Mouse (Mus musculus): ENCODE measurements around the gene Tspan9. TPM values are rescaled to one million over a fixed set of nuclear protein-coding genes. Genes with fewer than 3 reads are reported as not detected.
A peak's percentile ranks its signal among the peaks of the same experiment; 100 is the strongest.

Gene Tspan9
- polyA plus RNA-seq, 1 experiment from 2014 or later = 102 TPM

DNA sequence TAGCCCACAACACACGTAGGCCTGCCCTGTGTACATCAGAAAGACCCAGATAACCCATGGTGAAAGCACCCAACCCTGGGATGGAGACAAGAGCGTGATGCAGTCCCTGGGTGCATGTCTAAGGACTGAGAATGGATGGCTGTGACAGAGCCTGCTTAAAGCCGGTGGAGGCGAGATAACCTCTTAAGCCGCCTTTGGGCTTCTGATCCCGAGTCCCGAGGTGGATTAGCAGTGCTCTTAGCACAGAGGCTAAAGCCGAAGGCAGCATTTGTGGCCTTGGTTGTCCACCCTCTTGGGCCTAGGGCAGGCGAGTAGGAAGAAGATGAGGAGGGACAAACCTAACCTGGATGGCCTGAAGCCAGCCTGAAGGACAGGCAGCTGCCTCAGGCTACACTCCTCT, 194.7 kb downstream of the Tspan9 start:
- Histone ChIP-seq H3K27me3 (ENCODE audit: insufficient read depth, low read length) (no peaks in the 10 kb centered on the region), H3K4me2 (ENCODE audit: low read length) (no peak overlapping the region), H3K36me3 (ENCODE audit: insufficient read depth, low read length) (no peaks in the 10 kb centered on the region), H3K27ac (no peak overlapping the region), H3K4me3 (replicated peaks; ENCODE audit: low read depth, low read length) (no peak overlapping the region), H3K9ac (ENCODE audit: low read depth, low read length) (no peak overlapping the region), H3K9me3 (replicated peaks; ENCODE audit: low read length) (no peaks in the 10 kb centered on the region), H3K4me1 (replicated peaks; ENCODE audit: insufficient read depth, low read length) (no peaks in the 10 kb centered on the region)
- TF ChIP-seq CTCF (IDR thresholded peaks at IDR 0.05; ENCODE audit: low read depth) = no peak
- no peak for DNase-seq (ENCODE audit: low spot score)
- ATAC-seq (replicated peaks; ENCODE audit: low FRiP score, low read depth) = no peak
- WGBS = 90% methylated on average over 9 of the region's 9 CpGs

DNA sequence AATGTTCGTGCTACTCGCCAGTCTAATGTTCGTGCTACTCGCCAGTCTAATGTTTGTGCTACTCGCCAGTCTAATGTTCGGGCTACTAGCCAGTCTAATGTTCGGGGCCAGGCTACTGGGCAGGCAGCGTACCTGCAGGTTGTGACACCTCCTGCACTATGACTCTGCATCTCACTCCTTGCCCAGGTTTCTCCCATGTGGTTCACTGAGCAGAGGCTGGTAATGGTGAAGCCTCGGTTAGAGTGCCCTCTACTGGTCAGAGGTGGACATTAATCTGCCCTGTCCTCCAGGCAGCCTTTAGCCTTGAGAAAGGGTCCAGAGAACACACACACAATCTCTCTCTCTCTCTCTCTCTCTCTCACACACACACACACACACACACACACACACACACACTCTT, 197.7 kb downstream of the Tspan9 start:
- Histone ChIP-seq H3K4me1 (replicated peaks; ENCODE audit: insufficient read depth, low read length) (no peaks in the 10 kb centered on the region), H3K27ac (no peak overlapping the region), H3K9me3 (replicated peaks; ENCODE audit: low read length) (no peaks in the 10 kb centered on the region), H3K36me3 (ENCODE audit: insufficient read depth, low read length) (no peaks in the 10 kb centered on the region), H3K9ac (ENCODE audit: low read depth, low read length) (no peak overlapping the region), H3K4me3 (replicated peaks; ENCODE audit: low read depth, low read length) (no peak overlapping the region), H3K27me3 (ENCODE audit: insufficient read depth, low read length) (no peaks in the 10 kb centered on the region), H3K4me2 (ENCODE audit: low read length) (no peak overlapping the region)
- 52% methylated on average over 9 of the region's 9 CpGs for WGBS
- peak; percentile 69; the same call in 1 of the 2 replicates for ATAC-seq (replicated peaks; ENCODE audit: low FRiP score, low read depth)
- DNase-seq (ENCODE audit: low spot score) = peak; percentile 78
- TF ChIP-seq CTCF (IDR thresholded peaks at IDR 0.05; ENCODE audit: low read depth) = peak; percentile 92

DNA sequence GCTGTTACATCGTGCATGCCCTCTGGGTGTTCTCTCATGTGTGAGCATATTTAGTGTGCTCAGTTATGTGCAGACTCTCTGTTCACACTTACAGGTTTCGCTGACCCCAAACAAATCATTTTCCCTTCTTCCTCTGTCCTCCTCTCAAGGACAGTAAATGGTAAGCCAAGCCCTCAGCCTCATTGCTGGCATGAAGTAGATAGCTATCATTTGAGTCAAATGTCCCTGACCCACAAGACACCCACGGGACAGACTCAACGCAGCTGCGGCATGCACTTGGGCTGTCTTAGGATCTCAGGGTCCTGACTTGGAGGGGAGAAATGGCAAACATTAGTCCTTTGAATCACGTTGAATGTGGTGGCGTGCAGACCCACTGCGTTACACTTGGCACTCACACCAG, 201.0 kb downstream of the Tspan9 start:
- no peaks in the 10 kb centered on the region for H3K27me3 ChIP-seq (ENCODE audit: insufficient read depth, low read length)
- DNase-seq (ENCODE audit: low spot score) (no peak), ATAC-seq (replicated peaks; ENCODE audit: low FRiP score, low read depth) (no peak)
- WGBS = 81% methylated on average over 8 of the region's 8 CpGs
- no peak overlapping the region for H3K4me3 ChIP-seq (replicated peaks; ENCODE audit: low read depth, low read length)
- no peak overlapping the region for H3K27ac ChIP-seq
- TF ChIP-seq CTCF (IDR thresholded peaks at IDR 0.05; ENCODE audit: low read depth) = no peak
- H3K4me1 ChIP-seq (replicated peaks; ENCODE audit: insufficient read depth, low read length) = no peaks in the 10 kb centered on the region
- H3K9me3 ChIP-seq (replicated peaks; ENCODE audit: low read length) = no peaks in the 10 kb centered on the region
- H3K4me2 ChIP-seq (ENCODE audit: low read length) = no peak overlapping the region
- H3K9ac ChIP-seq (ENCODE audit: low read depth, low read length) = no peak overlapping the region
- H3K36me3 ChIP-seq (ENCODE audit: insufficient read depth, low read length) = no peaks in the 10 kb centered on the region

DNA sequence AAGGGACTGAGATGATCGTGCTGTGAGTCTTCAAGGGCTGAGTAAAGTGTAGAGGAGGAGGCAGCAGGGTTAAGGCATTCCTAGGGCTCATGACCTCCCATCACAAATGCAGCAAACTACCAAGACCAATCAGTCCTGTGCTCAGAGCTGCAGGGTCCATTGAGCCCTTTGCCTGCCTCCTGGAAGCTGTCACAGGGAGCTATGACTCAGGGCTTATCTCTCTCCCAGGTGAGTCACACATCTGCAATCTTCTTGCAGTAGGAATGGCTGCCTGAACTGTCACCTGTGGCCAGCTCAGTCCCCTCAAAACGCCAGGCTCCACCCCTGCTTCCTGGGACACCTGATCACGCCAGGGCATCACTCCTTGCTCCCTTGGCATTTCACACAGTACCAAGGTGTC, 208.3 kb downstream of the Tspan9 start:
- Histone ChIP-seq H3K27me3 (ENCODE audit: insufficient read depth, low read length) (no peaks in the 10 kb centered on the region), H3K4me1 (replicated peaks; ENCODE audit: insufficient read depth, low read length) (peaks cover 8% of the 10 kb centered on the region; the same call in 1 of the 2 replicates), H3K36me3 (ENCODE audit: insufficient read depth, low read length) (no peaks in the 10 kb centered on the region), H3K9me3 (replicated peaks; ENCODE audit: low read length) (no peaks in the 10 kb centered on the region), H3K9ac (ENCODE audit: low read depth, low read length) (no peak overlapping the region), H3K27ac (no peak overlapping the region), H3K4me3 (replicated peaks; ENCODE audit: low read depth, low read length) (no peak overlapping the region), H3K4me2 (ENCODE audit: low read length) (no peak overlapping the region)
- TF ChIP-seq CTCF (IDR thresholded peaks at IDR 0.05; ENCODE audit: low read depth) = no peak
- ATAC-seq (replicated peaks; ENCODE audit: low FRiP score, low read depth) = no peak
- DNase-seq (ENCODE audit: low spot score) = no peak
- 78% methylated on average over 3 of the region's 3 CpGs for WGBS

DNA sequence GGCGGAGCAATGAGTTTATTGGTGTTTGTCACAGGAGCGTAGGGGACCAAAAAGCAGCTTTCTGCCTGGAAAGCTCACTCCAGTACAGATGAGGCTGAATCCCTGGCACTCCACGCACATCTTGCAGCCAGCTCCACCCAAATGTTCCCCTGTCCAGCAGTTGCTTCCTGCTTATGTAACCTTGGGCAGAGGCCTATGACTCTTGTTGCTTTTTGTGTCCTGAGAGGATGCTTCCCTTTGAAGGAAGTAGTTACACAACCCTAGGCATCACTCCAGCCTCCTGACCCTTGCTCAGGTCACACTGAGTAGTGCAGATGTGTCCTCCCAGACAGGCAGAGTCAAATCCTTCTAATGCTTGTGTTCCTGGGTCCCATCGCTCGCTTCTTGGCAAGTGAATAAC, 209.6 kb downstream of the Tspan9 start:
- no peak for TF ChIP-seq CTCF (IDR thresholded peaks at IDR 0.05; ENCODE audit: low read depth)
- Histone ChIP-seq H3K27ac (no peak overlapping the region), H3K9me3 (replicated peaks; ENCODE audit: low read length) (no peaks in the 10 kb centered on the region), H3K4me3 (replicated peaks; ENCODE audit: low read depth, low read length) (no peak overlapping the region), H3K27me3 (ENCODE audit: insufficient read depth, low read length) (no peaks in the 10 kb centered on the region), H3K4me2 (ENCODE audit: low read length) (no peak overlapping the region), H3K4me1 (replicated peaks; ENCODE audit: insufficient read depth, low read length) (peaks cover 8% of the 10 kb centered on the region; the same call in 1 of the 2 replicates), H3K36me3 (ENCODE audit: insufficient read depth, low read length) (no peaks in the 10 kb centered on the region), H3K9ac (ENCODE audit: low read depth, low read length) (no peak overlapping the region)
- DNase-seq (ENCODE audit: low spot score) (no peak), ATAC-seq (replicated peaks; ENCODE audit: low FRiP score, low read depth) (no peak)
- 89% methylated on average over 5 of the region's 5 CpGs for WGBS

DNA sequence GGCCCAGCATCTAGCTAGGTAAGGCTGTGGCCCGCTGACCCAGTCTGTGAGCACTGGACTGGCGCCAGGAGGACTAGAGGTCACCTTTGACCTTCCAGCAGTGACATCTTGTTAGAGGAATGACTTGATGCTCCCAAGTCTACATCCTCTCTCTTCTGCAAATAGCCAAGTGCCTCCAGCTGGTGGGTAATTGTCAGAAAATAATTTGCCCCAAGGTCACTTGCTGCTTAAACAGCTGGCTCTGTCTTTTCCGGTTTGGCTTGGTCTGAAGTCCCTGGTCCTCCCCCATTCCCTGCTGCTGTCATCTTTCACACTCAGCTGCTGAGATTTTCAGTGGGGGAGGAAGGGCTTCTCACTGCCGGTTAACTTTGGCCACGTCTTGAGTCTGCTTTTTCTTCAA, 210.7 kb downstream of the Tspan9 start:
- Histone ChIP-seq H3K36me3 (ENCODE audit: insufficient read depth, low read length) (no peaks in the 10 kb centered on the region), H3K4me1 (replicated peaks; ENCODE audit: insufficient read depth, low read length) (peaks cover 8% of the 10 kb centered on the region; the same call in 1 of the 2 replicates), H3K4me2 (ENCODE audit: low read length) (no peak overlapping the region), H3K9me3 (replicated peaks; ENCODE audit: low read length) (no peaks in the 10 kb centered on the region), H3K27me3 (ENCODE audit: insufficient read depth, low read length) (no peaks in the 10 kb centered on the region), H3K27ac (no peak overlapping the region), H3K4me3 (replicated peaks; ENCODE audit: low read depth, low read length) (no peak overlapping the region), H3K9ac (ENCODE audit: low read depth, low read length) (no peak overlapping the region)
- TF ChIP-seq CTCF (IDR thresholded peaks at IDR 0.05; ENCODE audit: low read depth) = no peak
- DNase-seq (ENCODE audit: low spot score) (peak; percentile 86), ATAC-seq (replicated peaks; ENCODE audit: low FRiP score, low read depth) (peak; percentile 53)
- WGBS = 23% methylated on average over 5 of the region's 5 CpGs

DNA sequence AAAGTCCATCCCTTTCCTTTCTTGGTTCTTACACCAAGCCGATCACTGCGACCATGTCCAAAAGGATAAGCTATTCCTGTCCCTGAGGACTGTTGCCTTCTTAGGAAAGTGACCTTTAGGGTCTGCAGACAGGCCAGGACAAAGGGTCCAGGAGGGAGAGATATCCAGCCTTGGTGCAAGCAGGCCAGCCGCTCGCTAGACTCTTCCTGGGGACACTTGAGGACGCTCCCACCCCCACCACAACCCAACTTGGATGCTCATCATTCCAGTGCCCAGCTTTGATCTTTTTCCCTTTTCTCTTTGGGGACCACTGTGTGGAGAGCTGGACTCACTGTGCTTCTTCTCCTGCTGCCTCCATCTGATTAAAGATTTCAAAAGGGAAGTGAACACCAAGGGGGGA, 214.7 kb downstream of the Tspan9 start:
- ATAC-seq (replicated peaks; ENCODE audit: low FRiP score, low read depth) (no peak), DNase-seq (ENCODE audit: low spot score) (no peak)
- TF ChIP-seq CTCF (IDR thresholded peaks at IDR 0.05; ENCODE audit: low read depth) = no peak
- H3K36me3 ChIP-seq (ENCODE audit: insufficient read depth, low read length) = no peaks in the 10 kb centered on the region
- no peak overlapping the region for H3K4me3 ChIP-seq (replicated peaks; ENCODE audit: low read depth, low read length)
- 85% methylated on average over 5 of the region's 5 CpGs for WGBS
- H3K9ac ChIP-seq (ENCODE audit: low read depth, low read length) = no peak overlapping the region
- H3K9me3 ChIP-seq (replicated peaks; ENCODE audit: low read length) = no peaks in the 10 kb centered on the region
- peaks cover 8% of the 10 kb centered on the region; the same call in 1 of the 2 replicates for H3K4me1 ChIP-seq (replicated peaks; ENCODE audit: insufficient read depth, low read length)
- no peak overlapping the region for H3K4me2 ChIP-seq (ENCODE audit: low read length)
- H3K27me3 ChIP-seq (ENCODE audit: insufficient read depth, low read length) = no peaks in the 10 kb centered on the region
- H3K27ac ChIP-seq = no peak overlapping the region

Data from kidney, postnatal 0 days (tissue).